Mouse (Mus musculus): ENCODE results near the gene Fam172a. TPM values are rescaled to one million over a fixed set of nuclear protein-coding genes. Genes with fewer than 3 reads are reported as not detected.
A peak's percentile ranks its signal among the peaks of the same experiment; 100 is the strongest.

Gene Fam172a
- polyA plus RNA-seq, 1 experiment from 2014 or later: 53.6 TPM

DNA sequence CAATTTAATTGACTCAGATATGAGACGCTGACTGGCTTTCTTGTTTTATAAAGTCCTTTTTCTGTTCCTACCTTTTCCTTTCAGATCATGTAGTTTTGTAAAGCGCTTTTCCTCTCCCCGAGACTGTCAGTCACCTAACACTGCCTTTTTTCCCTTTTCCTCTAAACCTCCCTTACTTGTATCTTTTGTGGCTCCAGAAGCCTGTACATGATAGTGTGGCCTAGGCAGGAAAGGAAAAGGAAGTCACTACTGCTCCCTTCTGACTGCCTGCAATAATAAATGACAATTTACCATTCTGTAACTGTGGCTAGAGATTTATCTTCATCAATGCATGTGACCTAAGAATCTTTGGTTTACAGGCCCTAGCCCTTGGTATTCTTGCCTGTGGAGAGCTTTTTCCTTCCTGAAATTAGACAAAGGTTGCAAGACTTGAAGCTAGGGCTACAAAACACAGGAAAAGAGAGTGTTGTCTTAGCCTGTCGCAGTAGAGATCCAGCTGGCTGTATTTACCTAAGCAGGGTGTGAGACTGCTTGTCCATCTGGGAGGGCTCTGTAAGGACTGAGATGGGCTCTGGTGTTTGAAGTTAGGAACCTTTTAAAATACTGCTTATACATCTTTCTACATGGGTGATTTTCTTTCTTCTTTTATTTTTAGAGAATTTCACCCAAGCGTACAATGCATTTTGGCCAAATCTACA is 289.5 kb downstream of the Fam172a start:
- no peak overlapping the region for H3K4me3 ChIP-seq (ENCODE audit: low read depth, low read length)
- WGBS: 77% methylated on average over 5 of the region's 5 CpGs
- ATAC-seq (ENCODE audit: low FRiP score): peak; percentile 63; the same call in 1 of the 2 replicates
- no peak for DNase-seq (ENCODE audit: low spot score, missing footprints)
- no peaks in the 10 kb centered on the region; the same call in 1 of the 2 replicates for H3K4me1 ChIP-seq (ENCODE audit: control insufficient read depth, insufficient read depth, low read length)
- no peak overlapping the region for H3K9ac ChIP-seq (ENCODE audit: low read length)
- no peaks in the 10 kb centered on the region for H3K9me3 ChIP-seq (ENCODE audit: control insufficient read depth, low read length)
- H3K27ac ChIP-seq (ENCODE audit: low read depth, low read length): peak overlapping the region; percentile 30; the same call in 1 of the 2 replicates
- no peaks in the 10 kb centered on the region for H3K36me3 ChIP-seq (ENCODE audit: control insufficient read depth, insufficient read depth, low read length)
- H3K4me2 ChIP-seq: no peak overlapping the region
- no peaks in the 10 kb centered on the region for H3K27me3 ChIP-seq (ENCODE audit: control insufficient read depth, insufficient read depth, low read length)

GRCm38 (mm10) chr13:78004649-78005048 is 302.8 kb downstream of the Fam172a start:
- 59% methylated on average over 4 of the region's 4 CpGs for WGBS
- H3K27me3 ChIP-seq (ENCODE audit: control insufficient read depth, insufficient read depth, low read length): no peaks in the 10 kb centered on the region
- H3K9me3 ChIP-seq (ENCODE audit: control insufficient read depth, low read length): no peaks in the 10 kb centered on the region
- DNase-seq (ENCODE audit: low spot score, missing footprints) (no peak), ATAC-seq (ENCODE audit: low FRiP score) (peak; percentile 16; the same call in 1 of the 2 replicates)
- H3K4me3 ChIP-seq (ENCODE audit: low read depth, low read length): no peak overlapping the region
- H3K9ac ChIP-seq (ENCODE audit: low read length): no peak overlapping the region
- H3K4me1 ChIP-seq (ENCODE audit: control insufficient read depth, insufficient read depth, low read length): peaks cover 10% of the 10 kb centered on the region; the same call in 1 of the 2 replicates
- no peak overlapping the region for H3K27ac ChIP-seq (ENCODE audit: low read depth, low read length)
- no peak overlapping the region for H3K4me2 ChIP-seq
- no peaks in the 10 kb centered on the region for H3K36me3 ChIP-seq (ENCODE audit: control insufficient read depth, insufficient read depth, low read length)

DNA sequence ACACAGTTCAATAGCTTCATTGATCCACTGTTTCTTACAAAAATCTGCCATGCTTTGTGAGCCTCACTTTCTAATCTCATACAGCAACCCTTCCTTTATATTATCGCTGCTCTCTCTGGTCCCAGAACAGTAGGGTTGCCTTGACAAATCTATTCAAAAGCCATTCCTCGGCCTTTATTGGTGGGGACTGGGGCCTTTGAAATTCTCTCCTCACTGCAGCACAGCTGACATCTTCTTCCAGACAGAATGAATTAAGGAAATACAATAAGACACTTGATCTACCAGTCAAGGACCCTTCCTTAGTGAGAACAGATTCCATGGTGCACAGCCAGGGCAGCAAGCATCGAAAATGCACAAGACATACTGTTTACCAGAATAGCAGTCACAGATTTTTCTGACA is 303.5 kb downstream of the Fam172a start:
- Histone ChIP-seq H3K4me2 (no peak overlapping the region), H3K27me3 (ENCODE audit: control insufficient read depth, insufficient read depth, low read length) (no peaks in the 10 kb centered on the region), H3K36me3 (ENCODE audit: control insufficient read depth, insufficient read depth, low read length) (no peaks in the 10 kb centered on the region), H3K27ac (ENCODE audit: low read depth, low read length) (peak overlapping the region; percentile 22; the same call in 1 of the 2 replicates), H3K4me3 (ENCODE audit: low read depth, low read length) (no peak overlapping the region), H3K9me3 (ENCODE audit: control insufficient read depth, low read length) (no peaks in the 10 kb centered on the region), H3K9ac (ENCODE audit: low read length) (no peak overlapping the region), H3K4me1 (ENCODE audit: control insufficient read depth, insufficient read depth, low read length) (peaks cover 10% of the 10 kb centered on the region; the same call in 1 of the 2 replicates)
- ATAC-seq (ENCODE audit: low FRiP score): peak; percentile 94
- 11% methylated on average over 3 of the region's 3 CpGs for WGBS
- DNase-seq (ENCODE audit: low spot score, missing footprints): peak; percentile 86

DNA sequence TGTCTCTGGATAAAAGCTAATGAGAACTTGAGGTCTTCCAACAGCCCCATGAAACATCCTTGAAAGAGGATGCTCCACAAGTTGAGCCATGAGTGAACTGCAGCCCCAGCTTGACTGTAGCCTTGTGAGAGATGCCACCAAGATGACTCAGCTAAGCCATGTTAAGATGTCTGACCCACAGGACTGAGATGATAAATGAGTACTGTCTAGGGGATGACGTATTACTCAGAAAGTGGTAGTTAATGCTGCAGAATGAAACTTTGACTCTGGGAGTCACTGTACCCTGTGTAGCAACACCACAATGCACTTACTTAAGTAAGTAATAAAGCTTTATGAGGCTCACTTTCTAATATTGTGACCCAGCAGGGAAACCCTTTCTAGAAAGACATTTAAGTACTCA is 308.3 kb downstream of the Fam172a start:
- ATAC-seq (ENCODE audit: low FRiP score): no peak
- Histone ChIP-seq H3K9ac (ENCODE audit: low read length) (no peak overlapping the region), H3K36me3 (ENCODE audit: control insufficient read depth, insufficient read depth, low read length) (no peaks in the 10 kb centered on the region), H3K9me3 (ENCODE audit: control insufficient read depth, low read length) (no peaks in the 10 kb centered on the region), H3K4me1 (ENCODE audit: control insufficient read depth, insufficient read depth, low read length) (0 out of 2 replicates have a peak, but pooled peaks cover 3% of the 10 kb centered on the region), H3K27me3 (ENCODE audit: control insufficient read depth, insufficient read depth, low read length) (no peaks in the 10 kb centered on the region), H3K4me3 (ENCODE audit: low read depth, low read length) (no peak overlapping the region), H3K27ac (ENCODE audit: low read depth, low read length) (no peak overlapping the region), H3K4me2 (no peak overlapping the region)
- no peak for DNase-seq (ENCODE audit: low spot score, missing footprints)
- 84% methylated on average over 1 of the region's 1 CpGs for WGBS

GRCm38 (mm10) chr13:78024683-78025294 is 323.0 kb downstream of the Fam172a start, which contains the start of gene Pou5f2:
Pou5f2 (plus strand) TSS chr13:78024902.
- Histone ChIP-seq H3K36me3 (ENCODE audit: control insufficient read depth, insufficient read depth, low read length) (no peaks in the 10 kb centered on the region), H3K4me1 (ENCODE audit: control insufficient read depth, insufficient read depth, low read length) (no peaks in the 10 kb centered on the region), H3K27ac (ENCODE audit: low read depth, low read length) (no peak within 1 kb of the TSS), H3K4me3 (ENCODE audit: low read depth, low read length) (no peak within 1 kb of the TSS), H3K9ac (ENCODE audit: low read length) (no peak within 1 kb of the TSS), H3K4me2 (no peak within 1 kb of the TSS), H3K9me3 (ENCODE audit: control insufficient read depth, low read length) (no peaks in the 10 kb centered on the region), H3K27me3 (ENCODE audit: control insufficient read depth, insufficient read depth, low read length) (no peaks in the 10 kb centered on the region)
- DNase-seq (ENCODE audit: low spot score, missing footprints): peak; percentile 87
- ATAC-seq (ENCODE audit: low FRiP score): 0 out of 2 replicates have a peak, but pooled peaks have one; percentile 38
- 58% methylated on average over 15 of the region's 15 CpGs for WGBS

DNA sequence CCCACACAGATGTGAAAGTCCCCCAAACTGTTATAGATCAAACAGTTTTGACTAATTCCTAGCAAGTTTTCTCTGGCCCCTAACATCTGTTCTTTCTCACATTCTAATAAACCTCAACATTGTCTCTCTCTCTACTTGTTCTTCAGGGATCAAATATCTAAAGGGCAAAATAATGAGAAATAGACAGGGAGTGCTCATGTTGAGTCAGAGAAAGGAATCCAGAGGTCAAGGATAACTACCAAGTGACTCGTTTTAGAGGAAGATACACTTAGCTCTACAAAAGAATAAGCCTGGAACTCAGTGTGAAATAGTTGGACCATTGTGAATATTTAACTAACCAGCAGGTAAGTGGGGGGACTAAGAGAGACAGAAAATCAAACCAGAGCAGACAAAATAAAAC is 331.0 kb downstream of the Fam172a start:
- Histone ChIP-seq H3K27me3 (ENCODE audit: control insufficient read depth, insufficient read depth, low read length) (no peaks in the 10 kb centered on the region), H3K27ac (ENCODE audit: low read depth, low read length) (no peak overlapping the region), H3K9me3 (ENCODE audit: control insufficient read depth, low read length) (no peaks in the 10 kb centered on the region), H3K9ac (ENCODE audit: low read length) (no peak overlapping the region), H3K4me3 (ENCODE audit: low read depth, low read length) (no peak overlapping the region), H3K4me2 (no peak overlapping the region), H3K36me3 (ENCODE audit: control insufficient read depth, insufficient read depth, low read length) (no peaks in the 10 kb centered on the region), H3K4me1 (ENCODE audit: control insufficient read depth, insufficient read depth, low read length) (no peaks in the 10 kb centered on the region)
- 55% methylated on average over 1 of the region's 1 CpGs for WGBS
- ATAC-seq (ENCODE audit: low FRiP score) (no peak), DNase-seq (ENCODE audit: low spot score, missing footprints) (no peak)

DNA sequence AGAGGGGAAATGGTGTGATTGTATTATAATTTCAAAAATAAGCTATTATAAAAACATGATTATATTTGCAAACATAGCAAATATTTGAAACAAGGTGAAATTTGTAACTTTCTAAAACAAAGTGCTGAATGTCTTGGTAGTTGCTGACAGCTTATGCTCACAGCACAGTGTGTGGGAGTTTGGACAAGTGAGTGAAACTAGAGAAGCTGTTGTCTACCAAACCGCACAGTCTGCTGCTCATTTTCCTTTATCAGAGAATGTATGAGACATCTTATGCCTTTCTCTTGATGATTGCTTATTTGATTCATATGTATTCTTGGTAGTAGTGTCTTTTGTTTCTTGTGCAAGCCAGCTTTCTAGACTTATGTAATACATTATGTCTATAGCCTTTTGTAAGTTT is 335.4 kb downstream of the Fam172a start:
- no peak overlapping the region for H3K4me3 ChIP-seq (ENCODE audit: low read depth, low read length)
- no peaks in the 10 kb centered on the region for H3K9me3 ChIP-seq (ENCODE audit: control insufficient read depth, low read length)
- no peak for DNase-seq (ENCODE audit: low spot score, missing footprints)
- no peak overlapping the region for H3K4me2 ChIP-seq
- WGBS: 94% methylated on average over 1 of the region's 1 CpGs
- no peaks in the 10 kb centered on the region for H3K36me3 ChIP-seq (ENCODE audit: control insufficient read depth, insufficient read depth, low read length)
- H3K27ac ChIP-seq (ENCODE audit: low read depth, low read length): no peak overlapping the region
- no peaks in the 10 kb centered on the region for H3K27me3 ChIP-seq (ENCODE audit: control insufficient read depth, insufficient read depth, low read length)
- no peak overlapping the region for H3K9ac ChIP-seq (ENCODE audit: low read length)
- no peaks in the 10 kb centered on the region for H3K4me1 ChIP-seq (ENCODE audit: control insufficient read depth, insufficient read depth, low read length)
- ATAC-seq (ENCODE audit: low FRiP score): no peak

DNA sequence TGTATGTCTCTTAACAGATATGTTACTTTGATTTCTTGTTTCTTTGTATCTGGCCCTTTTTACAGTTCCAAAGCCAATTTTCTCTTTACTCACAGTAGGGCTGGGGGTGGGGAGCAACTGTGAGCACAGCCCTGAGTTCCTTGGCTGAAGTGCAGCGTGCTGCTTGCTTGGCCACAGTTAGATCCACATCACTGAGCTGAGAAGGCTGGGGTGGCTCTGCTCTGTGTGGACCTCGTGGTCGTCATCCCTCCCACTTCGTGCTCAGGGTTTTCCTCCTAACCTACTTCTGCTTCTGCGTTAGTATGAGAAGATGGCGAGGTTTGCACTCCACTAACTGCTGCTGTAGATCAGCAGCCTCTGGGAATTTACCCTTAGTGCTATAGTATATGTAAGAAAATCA is 341.4 kb downstream of the Fam172a start:
- Histone ChIP-seq H3K4me1 (ENCODE audit: control insufficient read depth, insufficient read depth, low read length) (no peaks in the 10 kb centered on the region), H3K27ac (ENCODE audit: low read depth, low read length) (no peak overlapping the region), H3K9me3 (ENCODE audit: control insufficient read depth, low read length) (no peaks in the 10 kb centered on the region), H3K36me3 (ENCODE audit: control insufficient read depth, insufficient read depth, low read length) (no peaks in the 10 kb centered on the region), H3K27me3 (ENCODE audit: control insufficient read depth, insufficient read depth, low read length) (no peaks in the 10 kb centered on the region), H3K4me2 (no peak overlapping the region), H3K9ac (ENCODE audit: low read length) (no peak overlapping the region), H3K4me3 (ENCODE audit: low read depth, low read length) (no peak overlapping the region)
- ATAC-seq (ENCODE audit: low FRiP score) (no peak), DNase-seq (ENCODE audit: low spot score, missing footprints) (no peak)
- 76% methylated on average over 6 of the region's 6 CpGs for WGBS

DNA sequence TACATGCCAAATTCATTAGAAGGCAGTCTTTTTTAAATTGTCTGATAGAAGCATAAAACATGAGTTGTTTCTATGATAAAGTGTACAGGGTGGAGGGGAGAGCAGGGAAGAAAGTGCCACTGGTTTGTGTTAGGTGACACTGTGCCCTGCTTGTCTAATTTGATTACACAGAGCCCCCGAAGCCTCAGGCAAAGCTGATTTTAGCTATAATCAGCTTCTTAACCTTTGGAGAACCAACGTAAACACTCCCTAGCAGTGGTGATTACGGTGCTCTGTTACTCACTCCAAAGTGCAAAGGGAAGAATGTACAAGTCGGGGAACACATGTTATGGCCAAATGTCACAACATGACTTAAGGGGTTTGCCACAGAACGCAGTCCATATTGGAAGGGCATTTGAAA is 343.3 kb downstream of the Fam172a start:
- no peaks in the 10 kb centered on the region for H3K9me3 ChIP-seq (ENCODE audit: control insufficient read depth, low read length)
- no peak overlapping the region for H3K4me2 ChIP-seq
- no peaks in the 10 kb centered on the region for H3K4me1 ChIP-seq (ENCODE audit: control insufficient read depth, insufficient read depth, low read length)
- no peak overlapping the region for H3K27ac ChIP-seq (ENCODE audit: low read depth, low read length)
- ATAC-seq (ENCODE audit: low FRiP score) (no peak), DNase-seq (ENCODE audit: low spot score, missing footprints) (no peak)
- H3K4me3 ChIP-seq (ENCODE audit: low read depth, low read length): no peak overlapping the region
- no peak overlapping the region for H3K9ac ChIP-seq (ENCODE audit: low read length)
- H3K36me3 ChIP-seq (ENCODE audit: control insufficient read depth, insufficient read depth, low read length): no peaks in the 10 kb centered on the region
- 53% methylated on average over 5 of the region's 5 CpGs for WGBS
- no peaks in the 10 kb centered on the region for H3K27me3 ChIP-seq (ENCODE audit: control insufficient read depth, insufficient read depth, low read length)
